Mouse (Mus musculus) liver, embryonic 14.5 days (tissue): ENCODE results near the gene Scrt2.

Source experiments
- CTCF ChIP-seq: IDR thresholded peaks from 2 replicates; pipeline ENCODE4 v1.5.1; 2016; ENCODE audit warnings: antibody characterized with exemption, low read depth, control low read depth
- EP300 ChIP-seq: IDR thresholded peaks from 2 replicates; pipeline ENCODE4 v1.6.1; 2016; ENCODE audit warnings: antibody characterized with exemption, low read depth

GRCm38 (mm10) chr2:152139191-152139987 is 58.1 kb downstream of the Scrt2 start:
- TF ChIP-seq EP300 (no peak), CTCF (no peak)
